Mouse (Mus musculus) brain, embryonic 14.5 days (tissue): ENCODE results near the gene Hivep1.

ENCODE experiments used
- CTCF ChIP-seq: fragments of 200-500 bp; IDR thresholded peaks from 2 replicates; pipeline ENCODE4 v1.5.1; 2012; ENCODE audit warnings: inconsistent platforms, mild to moderate bottlenecking, moderate library complexity, borderline replicate concordance; ENCODE audit not compliant: insufficient read depth, insufficient read length; ENCODE audit errors: extremely low read depth
- POLR2A ChIP-seq: fragments of 200-500 bp; IDR thresholded peaks from 2 replicates; pipeline ENCODE4 v1.6.1; 2012; ENCODE audit warnings: mild to moderate bottlenecking, inconsistent platforms, borderline replicate concordance; ENCODE audit not compliant: poor library complexity, insufficient read depth, insufficient read length, severe bottlenecking; ENCODE audit errors: extremely low read depth

- TF ChIP-seq POLR2A: no peak
- no peak for TF ChIP-seq CTCF
Observed at GRCm38 (mm10) chr13:42064257-42064656, 12.4 kb downstream of the Hivep1 start.
